Mouse (Mus musculus): ENCODE measurements at regions not wholly inside any gene's neighbourhood (a gene's known extent, or its start where the extent isn't known, plus 50 kb on each side); places are given as distances from the start of the nearest gene placed in this dataset.
A peak's percentile ranks its signal among the peaks of the same experiment; 100 is the strongest.

GRCm38 (mm10) chr3:144015236-144015635, 189.8 kb downstream of the Lmo4 start:
- no peaks in the 10 kb centered on the region; the same call in 1 of the 2 replicates for H3K4me1 ChIP-seq (replicated peaks; ENCODE audit: control insufficient read depth, insufficient read depth)
- H3K4me2 ChIP-seq (replicated peaks; ENCODE audit: low read depth): no peak overlapping the region
- ATAC-seq (ENCODE audit: low FRiP score, low TSS enrichment) (no peak), DNase-seq (ENCODE audit: low spot score) (no peak)
- no peak overlapping the region for H3K9ac ChIP-seq (ENCODE audit: low read length)
- H3K9me3 ChIP-seq (ENCODE audit: control insufficient read depth, low read length): no peaks in the 10 kb centered on the region
- H3K36me3 ChIP-seq (ENCODE audit: control insufficient read depth, insufficient read depth, low read length): no peaks in the 10 kb centered on the region
- H3K27ac ChIP-seq (replicated peaks): no peak overlapping the region
- H3K4me3 ChIP-seq (ENCODE audit: low read depth, low read length): no peak overlapping the region
- TF ChIP-seq CTCF (IDR thresholded peaks at IDR 0.05; ENCODE audit: low read depth) (no peak), EP300 (optimal IDR thresholded peaks at IDR 0.05) (no peak)
- WGBS: 74% methylated on average over 3 of the region's 3 CpGs
- H3K27me3 ChIP-seq (ENCODE audit: control insufficient read depth, insufficient read depth, low read length): no peaks in the 10 kb centered on the region

- ATAC-seq (ENCODE audit: low FRiP score, low TSS enrichment): no peak
- Histone ChIP-seq H3K4me1 (replicated peaks; ENCODE audit: control insufficient read depth, insufficient read depth) (no peaks in the 10 kb centered on the region; the same call in 1 of the 2 replicates), H3K9me3 (ENCODE audit: control insufficient read depth, low read length) (no peaks in the 10 kb centered on the region), H3K4me2 (replicated peaks; ENCODE audit: low read depth) (no peak overlapping the region), H3K27me3 (ENCODE audit: control insufficient read depth, insufficient read depth, low read length) (no peaks in the 10 kb centered on the region), H3K9ac (ENCODE audit: low read length) (no peak overlapping the region), H3K27ac (replicated peaks) (no peak overlapping the region), H3K4me3 (ENCODE audit: low read depth, low read length) (no peak overlapping the region), H3K36me3 (ENCODE audit: control insufficient read depth, insufficient read depth, low read length) (no peaks in the 10 kb centered on the region)
- DNase-seq (ENCODE audit: low spot score): no peak
- WGBS: 59% methylated on average over 8 of the region's 8 CpGs
- TF ChIP-seq CTCF (IDR thresholded peaks at IDR 0.05; ENCODE audit: low read depth) (no peak), EP300 (optimal IDR thresholded peaks at IDR 0.05) (no peak)
Measured at GRCm38 (mm10) chr3:144013481-144014125, 191.4 kb downstream of the Lmo4 start.

GRCm38 (mm10) chr3:144012820-144013219, 192.2 kb downstream of the Lmo4 start:
- TF ChIP-seq CTCF (IDR thresholded peaks at IDR 0.05; ENCODE audit: low read depth) (no peak), EP300 (optimal IDR thresholded peaks at IDR 0.05) (no peak)
- Histone ChIP-seq H3K9me3 (ENCODE audit: control insufficient read depth, low read length) (no peaks in the 10 kb centered on the region), H3K4me3 (ENCODE audit: low read depth, low read length) (no peak overlapping the region), H3K4me1 (replicated peaks; ENCODE audit: control insufficient read depth, insufficient read depth) (no peaks in the 10 kb centered on the region; the same call in 1 of the 2 replicates), H3K9ac (ENCODE audit: low read length) (no peak overlapping the region), H3K27me3 (ENCODE audit: control insufficient read depth, insufficient read depth, low read length) (no peaks in the 10 kb centered on the region), H3K27ac (replicated peaks) (no peak overlapping the region), H3K4me2 (replicated peaks; ENCODE audit: low read depth) (no peak overlapping the region), H3K36me3 (ENCODE audit: control insufficient read depth, insufficient read depth, low read length) (no peaks in the 10 kb centered on the region)
- no peak for DNase-seq (ENCODE audit: low spot score)
- 43% methylated on average over 6 of the region's 6 CpGs for WGBS
- ATAC-seq (ENCODE audit: low FRiP score, low TSS enrichment): no peak

GRCm38 (mm10) chr3:144012173-144012572, 192.8 kb downstream of the Lmo4 start:
- Histone ChIP-seq H3K36me3 (ENCODE audit: control insufficient read depth, insufficient read depth, low read length) (no peaks in the 10 kb centered on the region), H3K4me1 (replicated peaks; ENCODE audit: control insufficient read depth, insufficient read depth) (no peaks in the 10 kb centered on the region; the same call in 1 of the 2 replicates), H3K9ac (ENCODE audit: low read length) (no peak overlapping the region), H3K9me3 (ENCODE audit: control insufficient read depth, low read length) (no peaks in the 10 kb centered on the region), H3K4me3 (ENCODE audit: low read depth, low read length) (no peak overlapping the region), H3K27ac (replicated peaks) (no peak overlapping the region), H3K4me2 (replicated peaks; ENCODE audit: low read depth) (no peak overlapping the region), H3K27me3 (ENCODE audit: control insufficient read depth, insufficient read depth, low read length) (no peaks in the 10 kb centered on the region)
- DNase-seq (ENCODE audit: low spot score) (no peak), ATAC-seq (ENCODE audit: low FRiP score, low TSS enrichment) (no peak)
- TF ChIP-seq CTCF (IDR thresholded peaks at IDR 0.05; ENCODE audit: low read depth) (no peak), EP300 (optimal IDR thresholded peaks at IDR 0.05) (no peak)
- WGBS: 51% methylated on average over 3 of the region's 3 CpGs

- no peak for DNase-seq (ENCODE audit: low spot score)
- Histone ChIP-seq H3K9ac (ENCODE audit: low read length) (no peak overlapping the region), H3K36me3 (ENCODE audit: control insufficient read depth, insufficient read depth, low read length) (no peaks in the 10 kb centered on the region), H3K4me2 (replicated peaks; ENCODE audit: low read depth) (no peak overlapping the region), H3K27me3 (ENCODE audit: control insufficient read depth, insufficient read depth, low read length) (no peaks in the 10 kb centered on the region), H3K4me1 (replicated peaks; ENCODE audit: control insufficient read depth, insufficient read depth) (no peaks in the 10 kb centered on the region; the same call in 1 of the 2 replicates), H3K4me3 (ENCODE audit: low read depth, low read length) (no peak overlapping the region), H3K9me3 (ENCODE audit: control insufficient read depth, low read length) (no peaks in the 10 kb centered on the region), H3K27ac (replicated peaks) (no peak overlapping the region)
- 56% methylated on average over 12 of the region's 12 CpGs for WGBS
- ATAC-seq (ENCODE audit: low FRiP score, low TSS enrichment): no peak
- no peak for TF ChIP-seq CTCF (IDR thresholded peaks at IDR 0.05; ENCODE audit: low read depth)
- TF ChIP-seq EP300 (optimal IDR thresholded peaks at IDR 0.05): no peak
Measured at GRCm38 (mm10) chr3:144011456-144012025, 193.5 kb downstream of the Lmo4 start.

- H3K4me2 ChIP-seq (replicated peaks; ENCODE audit: low read depth): no peak overlapping the region
- ATAC-seq (ENCODE audit: low FRiP score, low TSS enrichment) (peak; percentile 78), DNase-seq (ENCODE audit: low spot score) (peak; percentile 47)
- H3K36me3 ChIP-seq (ENCODE audit: control insufficient read depth, insufficient read depth, low read length): no peaks in the 10 kb centered on the region
- H3K9me3 ChIP-seq (ENCODE audit: control insufficient read depth, low read length): no peaks in the 10 kb centered on the region
- no peak for TF ChIP-seq CTCF (IDR thresholded peaks at IDR 0.05; ENCODE audit: low read depth)
- no peaks in the 10 kb centered on the region for H3K27me3 ChIP-seq (ENCODE audit: control insufficient read depth, insufficient read depth, low read length)
- H3K27ac ChIP-seq (replicated peaks): no peak overlapping the region
- WGBS: 25% methylated on average over 6 of the region's 6 CpGs
- no peak overlapping the region for H3K4me3 ChIP-seq (ENCODE audit: low read depth, low read length)
- H3K9ac ChIP-seq (ENCODE audit: low read length): no peak overlapping the region
- no peaks in the 10 kb centered on the region; the same call in 1 of the 2 replicates for H3K4me1 ChIP-seq (replicated peaks; ENCODE audit: control insufficient read depth, insufficient read depth)
Measured at GRCm38 (mm10) chr3:144010558-144010957, 194.5 kb downstream of the Lmo4 start.
